Mouse (Mus musculus): Measurements from ENCODE around the gene Gm5129.
"Not testable (repeated sequence)": the region's sequence is repeated elsewhere in the genome, so short reads cannot be mapped to it uniquely, and the experiment has no call there.

- TF ChIP-seq CTCF, POLR2A (IDR thresholded peaks at IDR 0.05; ENCODE audit: extremely low read depth, insufficient read depth, low read length): not testable (repeated sequence)
Observed at GRCm38 (mm10) chr5:29779733-29780132, 44.0 kb upstream of the Gm5129 start.

Data from cortical plate, adult 2 months (tissue).